8 mouse cellular contexts compared by ENCODE assay signal in the genomic region with DNA sequence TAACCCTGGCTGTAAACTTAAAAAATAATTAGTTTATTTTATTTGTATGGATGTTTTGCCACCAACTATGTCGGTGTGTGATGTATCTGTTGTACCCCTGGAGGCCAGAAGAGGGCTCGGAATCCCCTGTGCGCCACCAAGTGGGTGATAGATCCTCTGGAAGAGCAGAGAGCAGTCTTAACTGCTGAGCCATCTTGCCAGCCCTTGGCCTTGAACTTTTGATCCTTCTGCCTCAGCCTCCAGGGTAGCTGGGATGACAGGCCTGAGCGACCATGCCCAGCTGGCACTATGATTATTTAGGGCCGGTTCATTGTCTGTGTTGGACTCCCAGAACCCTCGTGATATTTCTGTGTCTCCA. TPM values are rescaled to one million over a fixed set of nuclear protein-coding genes. Genes with fewer than 3 reads are reported as not detected.
DNase-seq lines count a peak whose midpoint lies in the region; ATAC-seq and TF ChIP-seq lines count a peak whose summit lies in the region.

No protein-coding gene starts in this region.

- peak; percentile 74 for TF ChIP-seq CTCF in hindbrain, postnatal 0 days (IDR thresholded peaks at IDR 0.05; ENCODE audit: low read depth)
- TF ChIP-seq CTCF in liver, embryonic 14.5 days (IDR thresholded peaks at IDR 0.05; ENCODE audit: low read depth): peak; percentile 94

- TF ChIP-seq EP300 in liver, embryonic 14.5 days (IDR thresholded peaks at IDR 0.05; ENCODE audit: low read depth): peak; percentile 44; the same call in 1 of the 2 replicates

- no peaks in the 10 kb centered on the region for H3K27me3 ChIP-seq in hindbrain, postnatal 0 days (ENCODE audit: insufficient read depth, low read length)
- H3K27me3 ChIP-seq in liver, embryonic 14.5 days (ENCODE audit: control insufficient read depth, insufficient read depth, low read length): no peaks in the 10 kb centered on the region

- 0 out of 2 replicates have a peak, but pooled peaks have one; percentile 18 for ATAC-seq in hindbrain, postnatal 0 days
- ATAC-seq in liver, embryonic 14.5 days (ENCODE audit: insufficient read depth): peak; percentile 81

- peak overlapping the region; percentile 94; the same call in 1 of the 2 replicates for H3K27ac ChIP-seq in hindbrain, postnatal 0 days
- H3K27ac ChIP-seq in liver, embryonic 14.5 days: peak overlapping the region; percentile 97

- H3K9ac ChIP-seq in hindbrain, postnatal 0 days (replicated peaks; ENCODE audit: low read length): no peak overlapping the region
- peak overlapping the region; percentile 67 for H3K9ac ChIP-seq in liver, embryonic 14.5 days (replicated peaks)

- DNase-seq in urinary bladder, postnatal 25 days (ENCODE audit: low spot score): peak; percentile 51
- DNase-seq in urinary bladder, postnatal 10 days (ENCODE audit: low spot score): no peak
- DNase-seq in cerebellum, adult 8-10 months: peak; percentile 54
- DNase-seq in forelimb bud, embryonic 11.5 days (ENCODE audit: low read depth, low spot score): peak; percentile 54
- DNase-seq in hindbrain, postnatal 0 days (ENCODE audit: low spot score): peak; percentile 70
- DNase-seq in liver, embryonic 14.5 days (ENCODE audit: low read depth in 3 of 3, low spot score in 3 of 3): peak; percentile 71 to 74 (median 72)
- peak; percentile 66 to 76 for DNase-seq in natural killer cell, adult 2 months (ENCODE audit: low spot score in 2 of 2)
- DNase-seq in thymus, postnatal 10 days (ENCODE audit: low spot score in 2 of 2): peak; percentile 57 to 69

- H3K4me1 ChIP-seq in hindbrain, postnatal 0 days (ENCODE audit: insufficient read depth, low read length): 0 out of 2 replicates have a peak, but pooled peaks cover 5% of the 10 kb centered on the region
- peaks cover 10 to 12% of the 10 kb centered on the region in 2 experiments for H3K4me1 ChIP-seq in liver, embryonic 14.5 days (replicated peaks; ENCODE audit: control insufficient read depth in 2 of 2, insufficient read depth in 2 of 2, low read length in 1 of 2)

- WGBS in hindbrain, postnatal 0 days: 26% methylated on average over 6 of the region's 6 CpGs
- 16% methylated on average over 6 of the region's 6 CpGs for WGBS in liver, embryonic 14.5 days (ENCODE audit: insufficient replicate concordance)

- peak overlapping the region; percentile 53 for H3K4me2 ChIP-seq in hindbrain, postnatal 0 days (ENCODE audit: low read depth, low read length)
- peak overlapping the region; percentile 91 for H3K4me2 ChIP-seq in liver, embryonic 14.5 days (ENCODE audit: low read depth)

- H3K36me3 ChIP-seq in hindbrain, postnatal 0 days (ENCODE audit: insufficient read depth, low read length): no peaks in the 10 kb centered on the region
- H3K36me3 ChIP-seq in liver, embryonic 14.5 days (replicated peaks; ENCODE audit: control insufficient read depth, insufficient read depth, low read depth): no peaks in the 10 kb centered on the region

- H3K4me3 ChIP-seq in hindbrain, postnatal 0 days (ENCODE audit: low read length): peak overlapping the region; percentile 44
- H3K4me3 ChIP-seq in liver, embryonic 14.5 days (ENCODE audit: insufficient read depth in 1 of 2, low read depth in 2 of 2, low read length in 2 of 2): peak overlapping the region; percentile 67 to 72; a peak in 3 of 4 replicates

- H3K9me3 ChIP-seq in hindbrain, postnatal 0 days (ENCODE audit: low read length): no peaks in the 10 kb centered on the region
- H3K9me3 ChIP-seq in liver, embryonic 14.5 days (ENCODE audit: control insufficient read depth, low read length): no peaks in the 10 kb centered on the region

RNA-seq across cellular contexts. Expression of gene Prx, which starts 9.5 kb away (rescaled TPM):
- 1.8 and 2.1 TPM in 2 replicates for total RNA-seq in hindbrain, postnatal 0 days (2014; rRNA removed)
- polyA plus RNA-seq in hindbrain, postnatal 0 days (2015; fragmentation: Nextera tagmentation; extraction: Ambion mirVana): 2.1 and 2.5 TPM in 2 replicates
- polyA plus RNA-seq in liver, embryonic 14.5 days (2012; rRNA removed): 0.55 and 0.73 TPM in 2 replicates
- 0.23 and 0.29 TPM in 2 replicates for polyA plus RNA-seq in liver, embryonic 14.5 days (2014; fragmentation: Nextera tagmentation; extraction: Ambion mirVana)

RNA-seq across cellular contexts. Expression of gene Hipk4, which starts 14.4 kb away (rescaled TPM):
- 0.73 and 1.8 TPM in 2 replicates for total RNA-seq in hindbrain, postnatal 0 days (2014; rRNA removed)
- polyA plus RNA-seq in hindbrain, postnatal 0 days (2015; fragmentation: Nextera tagmentation; extraction: Ambion mirVana): 1.6 and 1.9 TPM in 2 replicates
- 0.49 and 0.50 TPM in 2 replicates for polyA plus RNA-seq in liver, embryonic 14.5 days (2012; rRNA removed)
- 0.06 TPM in 1 of 2 replicates, not detected in the other for polyA plus RNA-seq in liver, embryonic 14.5 days (2014; fragmentation: Nextera tagmentation; extraction: Ambion mirVana)

RNA-seq across cellular contexts. Expression of gene Sertad1, which starts 21.9 kb away (rescaled TPM):
- total RNA-seq in hindbrain, postnatal 0 days (2014; rRNA removed): 7.2 and 9.4 TPM in 2 replicates
- 7.7 and 8.8 TPM in 2 replicates for polyA plus RNA-seq in hindbrain, postnatal 0 days (2015; fragmentation: Nextera tagmentation; extraction: Ambion mirVana)
- polyA plus RNA-seq in liver, embryonic 14.5 days (2012; rRNA removed): 9.9 and 13.5 TPM in 2 replicates
- 19.7 and 20.3 TPM in 2 replicates for polyA plus RNA-seq in liver, embryonic 14.5 days (2014; fragmentation: Nextera tagmentation; extraction: Ambion mirVana)

RNA-seq across cellular contexts. Expression of gene Sertad3, which starts 35.1 kb away (rescaled TPM):
- total RNA-seq in hindbrain, postnatal 0 days (2014; rRNA removed): 5.0 and 6.3 TPM in 2 replicates
- 7.9 and 8.4 TPM in 2 replicates for polyA plus RNA-seq in hindbrain, postnatal 0 days (2015; fragmentation: Nextera tagmentation; extraction: Ambion mirVana)
- polyA plus RNA-seq in liver, embryonic 14.5 days (2012; rRNA removed): 22.6 and 24.0 TPM in 2 replicates
- 22.5 and 25.3 TPM in 2 replicates for polyA plus RNA-seq in liver, embryonic 14.5 days (2014; fragmentation: Nextera tagmentation; extraction: Ambion mirVana)

RNA-seq across cellular contexts. Expression of gene Pld3, which starts 44.4 kb away (rescaled TPM):
- total RNA-seq in hindbrain, postnatal 0 days (2014; rRNA removed): 307 and 308 TPM in 2 replicates
- polyA plus RNA-seq in hindbrain, postnatal 0 days (2015; fragmentation: Nextera tagmentation; extraction: Ambion mirVana): 268 and 287 TPM in 2 replicates
- 48.9 and 55.9 TPM in 2 replicates for polyA plus RNA-seq in liver, embryonic 14.5 days (2012; rRNA removed)
- 55.0 TPM in 2 replicates for polyA plus RNA-seq in liver, embryonic 14.5 days (2014; fragmentation: Nextera tagmentation; extraction: Ambion mirVana)
